Mouse (Mus musculus) right cerebral cortex, postnatal 10 days (tissue): ENCODE data around the gene Blnk.
A peak's percentile ranks its signal among the peaks of the same experiment; 100 is the strongest.

Experiments
- DNase-seq, 2 experiments: peaks; one replicate each; pipeline ENCODE4 v3.0.0; 2021; ENCODE audit warnings: low spot score in 2 of 2

Gene Blnk

GRCm38 (mm10) chr19:40964936-40965850, 29.1 kb downstream of the Blnk start:
- no peak for DNase-seq

- DNase-seq: no peak
Observed at GRCm38 (mm10) chr19:40964367-40964891, 29.9 kb downstream of the Blnk start.

DNA sequence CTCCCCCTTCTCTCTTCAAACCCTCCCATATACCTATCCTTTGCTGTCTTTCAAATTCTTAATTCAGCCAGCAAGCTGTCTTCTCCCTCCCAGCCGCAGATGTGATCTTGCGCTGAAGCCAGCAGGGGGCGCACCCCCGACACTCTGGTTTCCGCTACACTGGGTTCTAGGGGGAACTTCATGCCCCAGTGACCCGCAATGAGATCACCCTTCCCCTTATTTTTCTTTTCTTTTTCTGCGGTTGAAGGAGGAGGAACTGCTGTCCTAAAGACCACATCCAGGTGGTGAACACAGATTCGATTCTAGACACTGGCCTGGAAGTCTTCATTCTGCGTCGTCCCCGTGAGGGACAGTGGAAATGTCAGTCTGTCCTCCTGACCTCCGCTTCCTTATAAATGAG, 31.3 kb downstream of the Blnk start:
- peak; percentile 46 to 66 for DNase-seq

DNA sequence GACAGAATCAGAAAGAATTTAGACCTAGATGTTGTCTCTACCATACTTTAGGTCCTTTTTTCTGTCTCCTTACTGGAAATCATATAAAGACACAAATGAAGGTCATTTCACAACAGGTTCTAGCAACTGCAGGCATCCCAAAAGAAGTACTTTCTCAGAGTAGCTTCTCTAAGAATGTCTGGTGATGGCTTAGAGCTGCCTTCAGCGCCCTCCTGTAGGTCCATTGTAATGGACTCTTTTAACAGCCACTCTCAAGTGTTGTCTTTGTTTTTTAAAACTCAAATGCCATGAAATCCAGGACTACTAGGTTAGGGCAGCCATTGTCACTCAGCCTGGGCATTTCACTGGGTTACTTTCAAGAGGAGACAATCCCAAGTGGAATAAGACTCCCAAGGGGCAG, 35.4 kb downstream of the Blnk start:
- no peak for DNase-seq

DNA sequence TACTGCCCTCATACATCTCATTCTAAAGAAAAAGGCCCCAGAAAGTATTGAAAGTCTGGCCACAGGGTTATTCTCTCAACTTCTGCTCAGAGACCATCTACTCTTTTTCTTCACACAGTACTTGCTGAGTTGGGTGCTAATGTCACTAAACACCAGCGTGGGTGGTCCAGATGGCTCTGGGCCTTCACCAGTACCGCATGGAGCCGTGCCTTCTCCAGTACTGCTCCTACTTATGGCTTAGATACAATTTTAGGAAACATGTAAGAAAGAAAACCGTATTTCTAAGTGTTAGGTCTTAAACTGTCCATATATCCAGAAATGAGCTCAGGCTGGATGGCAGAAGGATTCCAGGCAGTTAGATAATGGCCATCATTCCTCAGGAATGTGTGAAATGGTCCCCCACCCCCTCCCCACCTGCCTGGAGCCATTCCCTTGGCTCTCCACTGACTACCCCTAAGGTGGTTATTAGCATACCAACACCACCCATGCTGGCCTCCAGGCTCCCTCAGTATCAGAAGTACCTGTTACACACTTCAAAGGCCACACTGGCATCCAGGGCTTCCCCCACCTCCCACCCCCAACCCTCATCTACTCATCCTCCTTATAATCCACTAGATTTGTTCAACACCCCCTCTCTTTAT, 47.3 kb downstream of the Blnk start:
- peak; percentile 29 to 54 for DNase-seq

- DNase-seq: no peak
Observed at GRCm38 (mm10) chr19:40943552-40943951, 50.8 kb downstream of the Blnk start.

GRCm38 (mm10) chr19:40936038-40936437, 58.3 kb downstream of the Blnk start:
- DNase-seq: no peak

DNA sequence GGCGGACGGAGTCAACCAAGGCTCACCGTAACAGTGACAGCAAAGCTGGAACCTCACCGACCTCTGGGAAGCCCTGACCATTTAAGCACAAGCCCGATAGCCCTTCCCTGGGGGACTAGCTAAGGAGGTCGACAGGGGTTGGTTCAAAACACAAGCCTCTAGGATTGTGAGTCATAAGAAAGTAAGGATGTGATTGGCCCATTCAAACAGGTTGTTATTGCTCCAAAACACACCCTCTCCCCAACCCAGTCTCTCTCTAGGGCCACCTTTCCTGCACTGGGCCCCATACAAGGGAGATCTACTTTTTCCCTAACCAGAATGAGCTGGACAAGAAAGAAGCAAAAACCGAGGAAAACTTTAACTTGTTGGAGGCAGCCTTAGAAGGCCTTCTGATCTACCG, 59.0 kb downstream of the Blnk start:
- no peak for DNase-seq

DNA sequence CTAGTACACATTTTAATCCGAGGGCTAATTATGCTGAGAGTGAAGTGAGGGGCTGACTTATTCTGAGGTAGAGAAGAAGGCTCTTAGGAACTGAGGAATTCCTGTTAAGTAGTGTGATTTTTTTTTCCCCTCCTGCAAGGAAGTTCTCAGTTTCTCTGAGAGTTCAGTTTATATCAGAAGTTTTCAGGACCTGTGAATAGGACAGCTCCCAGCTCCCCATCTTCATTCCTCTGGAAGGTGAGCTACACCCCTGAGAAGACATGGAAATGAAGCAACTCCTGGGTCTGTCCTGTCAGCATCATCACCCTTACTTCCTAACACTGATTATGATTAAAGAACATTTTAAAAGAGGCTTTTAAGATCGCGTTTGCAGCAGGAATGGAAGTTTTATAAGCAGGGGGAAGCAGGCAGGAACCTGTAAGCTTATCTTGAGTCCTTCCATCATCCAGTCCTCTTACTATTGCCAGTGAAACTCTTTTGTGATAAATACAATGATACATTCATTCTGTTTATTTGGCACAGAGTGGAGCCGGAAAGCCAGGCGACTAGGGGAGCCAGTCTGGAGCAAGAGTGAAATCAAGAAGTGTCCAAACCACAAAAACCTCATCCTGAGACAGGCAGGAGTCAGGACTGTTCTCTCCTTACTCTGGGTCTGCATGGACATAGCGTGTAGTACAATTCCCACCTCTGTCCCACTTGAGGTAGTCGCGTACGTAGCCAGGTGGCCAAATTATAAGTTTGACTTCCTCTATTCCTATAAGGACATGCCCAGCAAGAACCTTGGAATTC, 62.6 kb downstream of the Blnk start:
- DNase-seq: no peak

DNA sequence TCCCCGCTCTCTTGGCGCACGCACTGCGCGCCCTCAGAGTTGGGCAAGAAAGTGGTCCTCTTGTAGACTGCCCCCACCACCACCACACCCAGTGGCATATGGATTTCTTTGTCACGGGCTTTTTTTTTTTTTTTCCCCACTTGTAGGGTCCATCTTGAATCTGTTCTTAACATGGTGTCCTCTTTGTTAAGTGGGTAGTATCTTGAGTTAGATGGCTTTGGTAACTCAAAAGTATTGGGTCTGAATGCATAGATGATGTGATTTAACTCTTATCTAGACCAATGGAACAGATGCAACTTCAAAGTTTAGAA, 99.0 kb downstream of the Blnk start:
- no peak for DNase-seq

DNA sequence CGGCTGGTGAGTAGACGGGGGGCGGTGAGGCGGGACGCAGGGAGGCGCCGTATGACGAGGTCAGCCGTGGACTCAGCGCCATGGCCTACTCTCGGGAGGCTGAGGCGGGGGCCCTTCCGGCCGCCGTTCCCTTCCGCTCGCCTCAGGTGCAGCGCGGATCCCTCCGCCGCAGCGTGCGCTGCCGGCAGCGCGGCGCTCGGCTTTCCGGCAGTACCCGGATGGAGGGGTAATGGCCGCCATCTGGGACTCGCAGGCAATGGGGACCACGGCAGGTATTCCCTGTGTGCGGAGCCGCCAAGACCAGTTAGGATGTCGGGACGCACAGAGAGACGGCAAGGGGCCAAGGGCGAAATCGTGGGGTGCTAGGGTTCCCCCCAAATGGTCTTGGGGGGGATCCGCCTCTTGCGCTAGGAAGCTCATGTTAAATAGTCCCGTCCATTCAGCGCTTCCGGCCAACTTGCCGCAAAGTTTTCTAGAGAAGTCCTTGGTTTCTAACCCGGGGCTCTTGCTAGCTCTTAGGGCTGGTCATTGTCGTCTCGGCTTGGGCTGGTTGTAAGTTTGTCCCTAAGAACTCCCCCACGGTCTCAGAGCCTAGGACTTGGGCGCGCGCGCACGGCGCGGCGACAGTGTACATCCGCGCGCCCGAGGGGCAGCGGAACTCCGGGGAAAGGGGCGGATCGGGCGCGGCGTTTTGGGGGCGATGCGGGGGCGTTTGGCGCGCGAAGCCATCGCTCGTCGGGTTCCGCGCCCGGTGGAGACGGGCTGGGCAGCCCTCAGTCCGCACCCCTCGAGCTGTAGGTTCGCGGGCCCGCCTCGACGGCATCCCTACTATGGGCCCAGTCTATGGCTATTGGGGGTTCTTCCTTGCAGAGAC, 99.6 kb downstream of the Blnk start, which contains the start of gene Zfp518a:
Gene Zfp518a, plus strand, starts transcription at position 187 of the 874 bp plus-strand sequence.
- DNase-seq: peak; percentile 92 to 93

- no peak for DNase-seq
Observed at GRCm38 (mm10) chr19:40894071-40894506, 100.2 kb downstream of the Blnk start.

- no peak for DNase-seq
Observed at GRCm38 (mm10) chr19:40888887-40889286, 105.4 kb downstream of the Blnk start.

DNA sequence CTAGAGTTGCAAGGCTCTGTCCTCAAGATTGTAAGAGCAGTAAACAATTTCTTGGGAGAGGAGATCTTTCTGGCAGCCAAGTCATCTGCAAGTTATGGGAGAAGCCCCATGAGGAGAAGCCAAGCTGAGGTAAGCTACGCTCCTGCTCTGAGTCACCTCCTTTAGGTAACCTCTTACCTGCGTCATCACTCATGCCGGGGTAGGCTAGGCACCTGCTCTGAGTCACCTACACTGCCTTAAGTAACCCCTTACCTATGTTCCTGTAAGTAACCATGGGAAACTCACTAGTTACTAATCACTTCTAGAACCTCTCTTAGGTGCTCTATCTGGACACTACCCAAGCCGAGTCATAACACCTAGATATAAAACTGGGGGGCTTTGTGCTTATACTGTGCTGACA, 112.6 kb downstream of the Blnk start:
- DNase-seq: no peak
